Mouse (Mus musculus): ENCODE measurements at regions not wholly inside any gene's neighbourhood (a gene's known extent, or its start where the extent isn't known, plus 50 kb on each side); places are given as distances from the start of the nearest gene placed in this dataset.

- WGBS: 83% methylated on average over 1 of the region's 1 CpGs
- Histone ChIP-seq H3K36me3 (no peaks in the 10 kb centered on the region), H3K4me3 (no peak overlapping the region), H3K4me1 (no peaks in the 10 kb centered on the region), H3K9ac (no peak overlapping the region), H3K4me2 (replicated peaks) (no peak overlapping the region), H3K27me3 (replicated peaks) (no peaks in the 10 kb centered on the region), H3K9me3 (no peaks in the 10 kb centered on the region), H3K27ac (no peak overlapping the region)
- no peak for ATAC-seq (ENCODE audit: low FRiP score, low read depth)
Observed at GRCm38 (mm10) chr1:137846857-137847256, 328.7 kb downstream of the Ptprc start.

- H3K4me1 ChIP-seq: peaks cover 5% of the 10 kb centered on the region; the same call in 1 of the 2 replicates
- no peak overlapping the region for H3K9ac ChIP-seq
- H3K36me3 ChIP-seq: no peaks in the 10 kb centered on the region
- H3K27me3 ChIP-seq (replicated peaks): no peaks in the 10 kb centered on the region
- no peak overlapping the region for H3K4me2 ChIP-seq (replicated peaks)
- no peak for ATAC-seq (ENCODE audit: low FRiP score, low read depth)
- no peaks in the 10 kb centered on the region for H3K9me3 ChIP-seq
- H3K27ac ChIP-seq: no peak overlapping the region
- H3K4me3 ChIP-seq: no peak overlapping the region
Observed at GRCm38 (mm10) chr1:137840531-137840930, 335.0 kb downstream of the Ptprc start.

GRCm38 (mm10) chr1:137839703-137840102 lies 335.8 kb downstream of the Ptprc start:
- 44% methylated on average over 5 of the region's 5 CpGs for WGBS
- H3K9ac ChIP-seq: no peak overlapping the region
- H3K4me1 ChIP-seq: peaks cover 5% of the 10 kb centered on the region; the same call in 1 of the 2 replicates
- H3K27ac ChIP-seq: no peak overlapping the region
- H3K4me2 ChIP-seq (replicated peaks): no peak overlapping the region
- H3K4me3 ChIP-seq: no peak overlapping the region
- no peak for ATAC-seq (ENCODE audit: low FRiP score, low read depth)
- no peaks in the 10 kb centered on the region for H3K27me3 ChIP-seq (replicated peaks)
- H3K36me3 ChIP-seq: no peaks in the 10 kb centered on the region
- no peaks in the 10 kb centered on the region for H3K9me3 ChIP-seq

GRCm38 (mm10) chr1:137839263-137839662 lies 336.2 kb downstream of the Ptprc start:
- WGBS: 67% methylated on average over 2 of the region's 2 CpGs
- Histone ChIP-seq H3K9ac (no peak overlapping the region), H3K27me3 (replicated peaks) (no peaks in the 10 kb centered on the region), H3K27ac (no peak overlapping the region), H3K9me3 (no peaks in the 10 kb centered on the region), H3K36me3 (no peaks in the 10 kb centered on the region), H3K4me3 (no peak overlapping the region), H3K4me2 (replicated peaks) (no peak overlapping the region), H3K4me1 (peaks cover 5% of the 10 kb centered on the region; the same call in 1 of the 2 replicates)
- ATAC-seq (ENCODE audit: low FRiP score, low read depth): peak; percentile 56; the same call in 1 of the 2 replicates

DNA sequence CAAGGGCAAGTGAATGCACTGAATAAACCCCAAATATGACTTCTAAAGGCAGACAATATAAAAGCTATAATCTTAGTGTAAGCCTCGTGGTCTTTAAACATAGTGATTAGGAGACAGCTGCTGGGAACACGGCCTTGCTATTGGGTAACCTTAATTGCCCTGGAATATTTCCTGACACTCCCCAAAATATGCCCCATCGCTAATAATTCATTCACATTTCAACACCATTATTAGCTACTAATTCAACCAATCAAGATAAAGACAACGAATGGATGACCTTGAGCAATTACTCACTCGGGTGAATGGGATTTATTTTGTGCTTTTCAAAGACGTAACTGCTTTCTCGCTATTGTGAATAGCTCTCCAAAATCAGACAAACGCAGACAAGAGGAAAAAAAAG lies 337.2 kb downstream of the Ptprc start:
- peak; percentile 22; the same call in 1 of the 2 replicates for ATAC-seq (ENCODE audit: low FRiP score, low read depth)
- no peak overlapping the region for H3K27ac ChIP-seq
- H3K27me3 ChIP-seq (replicated peaks): no peaks in the 10 kb centered on the region
- no peak overlapping the region for H3K4me3 ChIP-seq
- peaks cover 5% of the 10 kb centered on the region; the same call in 1 of the 2 replicates for H3K4me1 ChIP-seq
- H3K4me2 ChIP-seq (replicated peaks): no peak overlapping the region; the same call in 1 of the 2 replicates
- no peak overlapping the region for H3K9ac ChIP-seq
- 27% methylated on average over 8 of the region's 8 CpGs for WGBS
- no peaks in the 10 kb centered on the region for H3K36me3 ChIP-seq
- H3K9me3 ChIP-seq: no peaks in the 10 kb centered on the region

- WGBS: 69% methylated on average over 3 of the region's 3 CpGs
- H3K27ac ChIP-seq: no peak overlapping the region
Observed at GRCm38 (mm10) chr1:137833535-137833934, 342.0 kb downstream of the Ptprc start.

DNA sequence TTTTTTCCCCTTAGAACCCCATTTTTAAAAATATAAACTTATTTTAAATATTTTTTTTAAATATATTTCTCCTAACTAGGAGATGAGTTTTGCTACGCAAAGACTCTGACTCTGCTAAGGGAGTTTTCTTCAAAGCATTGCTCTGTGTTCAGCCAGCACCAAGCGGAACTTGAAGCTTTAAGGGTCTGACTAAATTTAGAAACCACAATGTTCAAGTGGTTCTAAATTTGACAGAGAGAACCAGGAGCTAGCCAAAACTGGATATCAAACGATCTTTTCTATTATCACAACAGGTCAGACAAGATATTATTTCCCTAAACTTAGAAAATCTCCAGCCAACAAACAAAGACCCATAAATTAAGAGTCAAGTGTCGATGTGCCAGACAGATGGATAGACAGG lies 344.2 kb downstream of the Ptprc start:
- Histone ChIP-seq H3K36me3 (no peaks in the 10 kb centered on the region), H3K4me1 (no peaks in the 10 kb centered on the region), H3K9me3 (no peaks in the 10 kb centered on the region), H3K27ac (no peak overlapping the region), H3K9ac (no peak overlapping the region), H3K4me2 (replicated peaks) (no peak overlapping the region), H3K27me3 (replicated peaks) (no peaks in the 10 kb centered on the region), H3K4me3 (no peak overlapping the region)
- 84% methylated on average over 4 of the region's 4 CpGs for WGBS
- no peak for ATAC-seq (ENCODE audit: low FRiP score, low read depth)

More at GRCm38 (mm10) chr1:137833535-137833934, 342.0 kb downstream of the Ptprc start:
- Histone ChIP-seq H3K36me3 (no peaks in the 10 kb centered on the region), H3K4me1 (no peaks in the 10 kb centered on the region), H3K27me3 (replicated peaks) (no peaks in the 10 kb centered on the region), H3K9ac (no peak overlapping the region), H3K4me3 (no peak overlapping the region), H3K9me3 (no peaks in the 10 kb centered on the region), H3K4me2 (replicated peaks) (no peak overlapping the region)
- no peak for ATAC-seq (ENCODE audit: low FRiP score, low read depth)

DNA sequence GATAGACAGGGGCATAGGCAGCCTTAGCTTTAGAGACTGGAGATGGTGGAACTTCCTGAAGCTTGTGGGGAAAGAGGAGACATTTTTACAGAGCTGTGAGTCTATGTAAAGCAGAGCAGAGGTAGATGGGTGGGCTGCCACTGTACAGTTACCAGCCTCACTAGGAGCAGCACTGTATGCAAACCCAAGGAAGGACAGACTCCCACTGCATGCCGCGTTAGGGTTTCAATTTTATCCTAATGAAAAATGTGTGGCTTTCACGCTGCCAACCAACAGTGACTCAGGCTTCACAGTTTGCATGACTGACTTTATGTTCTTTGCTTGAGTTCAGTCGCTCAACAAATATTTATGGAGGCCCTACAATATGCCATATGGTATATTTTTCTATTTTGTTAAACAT lies 348.1 kb downstream of the Ptprc start:
- no peaks in the 10 kb centered on the region for H3K27me3 ChIP-seq (replicated peaks)
- no peak overlapping the region for H3K27ac ChIP-seq
- no peak overlapping the region for H3K4me3 ChIP-seq
- no peak overlapping the region for H3K9ac ChIP-seq
- H3K36me3 ChIP-seq: no peaks in the 10 kb centered on the region
- no peak overlapping the region for H3K4me2 ChIP-seq (replicated peaks)
- H3K4me1 ChIP-seq: no peaks in the 10 kb centered on the region
- WGBS: 83% methylated on average over 4 of the region's 4 CpGs
- ATAC-seq (ENCODE audit: low FRiP score, low read depth): no peak
- no peaks in the 10 kb centered on the region for H3K9me3 ChIP-seq

DNA sequence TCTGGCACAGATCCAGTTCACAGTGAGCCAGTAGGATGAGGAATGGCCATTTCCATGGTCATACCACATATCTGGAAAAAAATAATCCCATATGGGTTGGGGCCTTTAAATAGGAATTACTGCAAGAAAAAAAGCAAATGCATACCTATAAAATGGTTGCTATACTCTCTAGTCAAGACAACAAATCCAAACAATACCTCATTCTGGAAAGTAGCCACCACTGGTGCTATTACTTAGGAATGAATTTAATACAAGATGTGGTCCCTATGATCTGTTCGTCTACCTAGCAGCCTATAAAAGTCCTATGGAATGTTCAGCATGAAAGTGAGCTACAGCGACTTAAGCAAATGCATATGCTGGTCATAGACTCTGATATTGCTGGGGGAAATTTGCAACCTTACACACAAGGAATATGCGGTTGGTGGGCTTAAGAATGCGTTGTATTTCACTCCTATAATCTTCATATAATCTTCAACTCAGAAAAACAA lies 360.1 kb downstream of the Ptprc start:
- no peaks in the 10 kb centered on the region for H3K9me3 ChIP-seq
- ATAC-seq (ENCODE audit: low FRiP score, low read depth): no peak
- H3K4me1 ChIP-seq: peaks cover 2% of the 10 kb centered on the region; the same call in 1 of the 2 replicates
- no peak overlapping the region for H3K9ac ChIP-seq
- H3K27ac ChIP-seq: no peak overlapping the region
- no peak overlapping the region for H3K4me3 ChIP-seq
- H3K36me3 ChIP-seq: no peaks in the 10 kb centered on the region
- H3K27me3 ChIP-seq (replicated peaks): no peaks in the 10 kb centered on the region
- H3K4me2 ChIP-seq (replicated peaks): no peak overlapping the region
- WGBS: 92% methylated on average over 4 of the region's 4 CpGs

DNA sequence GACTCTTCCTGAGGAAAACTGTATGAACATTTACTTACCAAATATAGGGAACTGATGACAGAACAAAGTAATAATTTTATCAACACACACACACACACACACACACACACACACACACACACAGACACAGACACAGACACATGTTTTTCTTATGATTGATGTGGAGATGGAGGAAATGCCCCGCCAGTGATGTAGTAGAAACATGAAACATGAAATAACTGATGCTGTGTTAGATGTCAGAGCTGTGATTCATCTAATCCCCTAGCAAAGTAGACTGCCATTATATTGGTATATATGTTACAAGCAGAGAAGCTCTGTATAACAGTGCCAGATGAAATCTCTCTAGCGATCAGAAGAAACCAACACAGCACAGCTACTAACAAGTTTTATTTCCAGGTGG lies 361.0 kb downstream of the Ptprc start:
- ATAC-seq (ENCODE audit: low FRiP score, low read depth): no peak
- no peak overlapping the region for H3K4me2 ChIP-seq (replicated peaks)
- no peak overlapping the region for H3K27ac ChIP-seq
- no peaks in the 10 kb centered on the region for H3K9me3 ChIP-seq
- no peak overlapping the region for H3K4me3 ChIP-seq
- peaks cover 2% of the 10 kb centered on the region; the same call in 1 of the 2 replicates for H3K4me1 ChIP-seq
- no peak overlapping the region for H3K9ac ChIP-seq
- 84% methylated on average over 2 of the region's 2 CpGs for WGBS
- no peaks in the 10 kb centered on the region for H3K36me3 ChIP-seq
- H3K27me3 ChIP-seq (replicated peaks): no peaks in the 10 kb centered on the region

DNA sequence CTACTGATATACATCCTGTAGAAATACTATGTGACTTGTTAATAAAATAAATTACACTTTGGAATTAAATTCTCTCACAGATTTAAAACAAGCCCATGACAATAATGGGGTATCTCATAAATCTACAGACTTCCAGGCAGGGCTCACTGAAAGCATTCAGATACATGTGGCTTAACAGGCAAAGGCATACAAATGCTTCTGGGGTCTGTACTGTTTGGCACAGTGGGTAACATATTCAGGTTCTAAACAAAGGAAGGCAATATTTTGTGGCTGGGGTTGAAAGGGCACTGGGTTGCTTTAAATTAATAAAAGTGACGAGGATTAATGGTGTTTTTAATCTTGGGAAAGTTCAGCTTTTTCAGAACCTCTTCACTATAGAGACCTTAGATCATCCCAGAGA lies 361.8 kb downstream of the Ptprc start:
- Histone ChIP-seq H3K4me1 (peaks cover 2% of the 10 kb centered on the region; the same call in 1 of the 2 replicates), H3K27ac (no peak overlapping the region), H3K9me3 (no peaks in the 10 kb centered on the region), H3K36me3 (no peaks in the 10 kb centered on the region), H3K9ac (no peak overlapping the region), H3K4me2 (replicated peaks) (no peak overlapping the region), H3K4me3 (no peak overlapping the region), H3K27me3 (replicated peaks) (no peaks in the 10 kb centered on the region)
- ATAC-seq (ENCODE audit: low FRiP score, low read depth): no peak
- WGBS: 31% methylated on average over 1 of the region's 1 CpGs

DNA sequence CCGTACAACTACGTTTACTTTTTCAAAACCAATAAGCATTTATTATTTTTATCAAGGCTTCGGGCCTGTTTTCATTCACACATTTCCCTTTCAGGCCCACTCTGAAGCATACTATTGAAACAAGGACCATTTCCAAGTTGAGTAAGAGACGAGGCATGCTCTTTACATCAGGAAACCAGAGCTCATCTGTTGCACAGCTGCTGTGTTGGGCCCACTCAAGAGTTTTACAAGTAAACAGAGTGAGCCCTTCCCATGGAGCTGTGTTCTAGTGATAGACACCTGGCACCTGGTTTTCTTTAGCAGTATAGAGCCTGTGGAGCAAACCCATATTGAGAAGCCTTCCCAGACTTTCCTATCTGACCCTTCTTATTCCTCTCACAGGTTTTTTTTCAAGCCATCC lies 363.5 kb downstream of the Ptprc start:
- ATAC-seq (ENCODE audit: low FRiP score, low read depth): no peak
- WGBS: 89% methylated on average over 4 of the region's 4 CpGs
- H3K4me1 ChIP-seq: peaks cover 2% of the 10 kb centered on the region; the same call in 1 of the 2 replicates
- no peaks in the 10 kb centered on the region for H3K27me3 ChIP-seq (replicated peaks)
- no peak overlapping the region for H3K9ac ChIP-seq
- H3K4me3 ChIP-seq: no peak overlapping the region
- no peak overlapping the region for H3K4me2 ChIP-seq (replicated peaks)
- no peaks in the 10 kb centered on the region for H3K36me3 ChIP-seq
- H3K9me3 ChIP-seq: no peaks in the 10 kb centered on the region
- H3K27ac ChIP-seq: no peak overlapping the region

DNA sequence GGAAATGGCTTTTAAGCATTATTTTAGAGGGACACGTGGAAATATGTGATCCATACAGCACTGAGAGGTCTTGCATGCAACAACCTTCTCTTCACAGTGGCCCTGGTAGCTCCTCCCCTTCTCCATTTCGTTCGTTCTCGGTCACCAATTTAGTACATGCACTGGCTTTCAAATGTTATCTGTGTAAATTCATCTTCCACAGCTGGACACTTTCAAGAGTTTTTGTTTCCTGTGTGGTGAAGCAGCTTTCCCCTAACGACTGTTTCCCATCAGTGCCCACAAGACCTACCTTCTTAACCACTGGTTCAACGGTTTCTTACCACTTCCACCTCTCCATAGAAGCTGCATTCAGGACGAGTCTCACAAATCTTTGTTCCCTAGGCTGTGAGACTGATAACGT lies 368.8 kb downstream of the Ptprc start:
- Histone ChIP-seq H3K27me3 (replicated peaks) (no peaks in the 10 kb centered on the region), H3K27ac (no peak overlapping the region), H3K4me1 (no peaks in the 10 kb centered on the region), H3K4me3 (no peak overlapping the region), H3K36me3 (no peaks in the 10 kb centered on the region), H3K4me2 (replicated peaks) (no peak overlapping the region), H3K9me3 (no peaks in the 10 kb centered on the region), H3K9ac (no peak overlapping the region)
- ATAC-seq (ENCODE audit: low FRiP score, low read depth): no peak
- WGBS: 77% methylated on average over 8 of the region's 8 CpGs

Measured in neural tube, embryonic 12.5 days (tissue).